Mouse (Mus musculus): Measurements from ENCODE around the gene Ndufb4.

Ndufb4 gene

DNA sequence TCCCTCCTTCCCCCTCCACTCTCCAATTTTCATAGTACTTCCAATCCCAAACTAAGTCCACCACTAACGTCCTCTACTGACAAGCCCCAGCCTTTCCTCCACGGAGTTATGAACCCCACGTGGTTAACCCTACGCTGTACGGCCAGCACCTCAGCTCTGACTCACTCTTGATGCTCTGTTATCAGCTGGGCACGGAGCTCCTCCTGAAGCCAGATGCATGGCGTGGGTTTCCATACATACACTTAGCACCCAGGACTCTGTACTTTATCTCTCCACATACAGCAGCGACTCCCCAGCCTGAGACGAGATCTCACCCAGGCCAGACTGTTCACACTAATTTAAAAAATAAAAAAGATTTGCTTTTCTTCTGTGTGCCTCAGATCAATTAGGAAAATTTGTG lies 19.7 kb downstream of the Ndufb4 start:
- DNase-seq, result no peak

DNA sequence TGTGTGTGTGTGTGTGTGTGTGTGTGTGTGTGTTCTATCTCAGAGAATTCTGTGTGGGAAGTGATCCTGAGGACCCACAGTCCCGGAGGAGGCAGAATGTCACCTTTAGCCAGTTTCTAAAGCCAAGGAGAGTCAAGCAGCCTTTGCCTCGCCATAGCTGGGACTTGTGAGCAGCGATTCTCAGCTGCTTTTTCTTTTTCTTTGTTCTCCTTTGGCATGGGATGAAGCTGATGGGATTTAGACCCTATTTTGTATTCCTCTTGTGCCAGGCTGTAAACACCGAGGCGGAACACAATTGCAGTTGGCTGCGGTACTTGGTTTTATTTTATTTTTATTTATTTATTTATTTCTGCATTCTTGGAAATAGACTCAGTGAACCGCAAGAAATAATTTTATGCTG lies 25.2 kb downstream of the Ndufb4 start:
- DNase-seq, result no peak

DNA sequence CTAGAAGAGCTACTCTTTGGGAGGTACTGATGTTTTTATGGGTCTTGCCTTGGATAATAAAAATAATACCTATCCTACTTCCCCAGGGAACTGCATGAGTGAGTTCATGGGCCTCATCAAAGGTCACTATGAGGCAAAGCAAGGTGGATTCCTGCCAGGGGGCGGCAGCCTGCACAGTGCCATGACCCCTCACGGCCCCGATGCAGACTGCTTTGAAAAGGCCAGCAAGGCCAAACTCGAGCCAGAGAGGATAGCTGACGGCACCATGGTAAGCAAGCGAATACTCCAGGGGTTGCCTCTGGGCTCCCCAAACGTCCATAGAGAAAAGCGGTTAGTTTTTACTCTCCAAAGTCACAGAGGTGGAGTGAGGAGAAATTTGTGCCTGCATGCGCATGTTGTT lies 25.9 kb downstream of the Ndufb4 start:
- no peak for DNase-seq

DNA sequence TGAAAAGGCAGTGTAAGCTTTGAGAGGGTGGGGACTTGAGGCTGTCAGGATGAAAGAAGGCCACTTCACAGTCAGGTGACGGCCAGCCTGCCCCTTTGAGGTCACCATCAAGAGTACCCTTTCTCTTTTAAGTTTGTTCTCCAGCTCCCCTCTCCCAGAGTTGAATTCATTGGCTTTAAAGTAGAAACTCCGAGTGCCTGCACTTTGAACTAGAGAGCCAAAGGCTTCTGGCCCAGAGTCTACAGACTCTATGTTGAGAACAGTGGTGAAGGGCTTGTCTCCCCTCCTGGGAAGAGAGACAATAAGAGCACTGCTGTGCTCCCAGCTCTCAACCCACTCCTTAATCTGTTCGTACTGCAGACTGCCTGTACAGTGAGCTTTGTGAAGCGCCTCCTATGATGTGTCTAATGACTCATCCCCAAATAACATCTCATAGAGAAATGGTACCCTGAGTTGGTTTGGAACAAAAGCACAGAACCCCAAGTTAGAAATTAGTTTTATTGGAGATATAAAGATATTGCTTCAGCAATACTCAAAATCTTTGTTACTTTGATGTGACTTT lies 27.8 kb downstream of the Ndufb4 start:
- no peak for DNase-seq

DNA sequence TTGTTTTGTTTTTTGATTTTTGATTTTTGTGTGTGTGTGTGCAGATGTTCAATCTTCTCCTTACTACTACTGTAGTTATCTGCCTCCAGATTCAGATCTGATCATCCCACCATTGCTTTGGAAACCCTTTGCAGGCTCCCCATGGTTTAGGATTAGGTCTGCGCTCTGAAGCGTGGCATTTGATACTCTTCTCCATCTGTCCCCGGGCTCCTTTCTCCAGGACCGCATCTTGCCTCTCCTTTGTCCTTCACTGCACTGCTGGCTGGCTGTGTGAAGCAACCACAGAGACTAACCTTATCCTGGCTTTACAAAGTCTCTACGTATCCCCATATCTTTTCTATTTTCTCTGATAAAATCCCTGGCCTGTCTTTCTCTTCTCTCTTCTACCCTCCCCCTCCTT lies 31.3 kb downstream of the Ndufb4 start:
- DNase-seq, result no peak

DNA sequence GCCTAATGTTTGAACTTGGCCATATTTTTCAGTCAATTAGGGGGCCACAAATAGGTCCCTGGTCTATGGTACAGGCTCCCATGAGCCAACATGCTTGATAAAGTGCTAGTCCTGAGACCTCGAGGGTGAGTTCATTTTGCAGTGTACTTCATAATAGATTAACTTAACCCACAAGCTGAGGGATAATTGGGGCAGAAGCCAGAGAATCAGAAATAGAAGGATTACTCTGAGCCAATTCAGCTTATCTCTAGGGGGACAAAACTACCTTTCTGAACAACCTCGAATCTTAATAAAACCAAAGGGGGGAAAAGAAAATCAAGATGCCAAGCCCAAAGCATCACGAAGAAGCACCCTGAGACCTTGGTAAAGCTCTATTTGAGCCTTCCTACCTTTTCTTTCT lies 31.9 kb downstream of the Ndufb4 start:
- DNase-seq, result no peak

DNA sequence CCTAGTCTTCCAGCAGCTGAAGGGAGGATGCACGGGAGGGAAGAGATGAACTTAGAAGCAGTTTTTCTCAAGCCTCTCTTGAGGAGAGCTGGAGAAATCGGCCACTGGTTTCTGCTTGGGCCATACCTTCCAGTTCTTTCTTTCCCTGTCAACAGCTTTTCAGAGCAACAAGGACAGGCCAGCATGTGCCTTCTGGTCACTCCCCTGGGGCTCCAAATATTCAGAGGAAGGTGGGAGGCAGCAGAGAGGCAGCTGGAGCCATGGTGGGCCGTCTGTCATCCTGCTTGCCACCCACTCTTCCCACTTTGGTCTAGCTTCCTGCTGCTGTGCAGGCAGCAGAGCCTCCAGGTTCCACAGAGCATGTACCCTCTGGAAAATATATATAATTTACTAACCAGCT lies 36.6 kb downstream of the Ndufb4 start:
- DNase-seq, result no peak

DNA sequence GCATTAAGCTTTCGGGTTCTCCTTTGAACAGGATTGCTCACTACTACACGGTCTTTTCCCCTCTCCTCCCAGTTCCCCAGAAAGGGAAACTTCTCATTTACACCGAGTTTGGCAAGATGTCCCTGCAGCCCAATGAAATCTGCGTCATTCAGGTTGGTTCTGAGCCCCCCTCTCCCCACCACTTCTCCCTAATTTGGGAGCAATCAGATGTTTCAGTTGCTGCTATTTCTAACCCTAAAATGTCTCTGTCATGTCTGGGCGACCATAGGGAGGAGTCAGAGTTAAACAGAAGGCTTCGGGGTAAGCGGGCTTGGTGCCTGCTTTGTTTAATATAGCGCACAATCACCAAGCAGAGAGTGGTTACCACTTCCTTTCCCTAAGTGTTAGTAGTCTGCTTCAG lies 38.1 kb downstream of the Ndufb4 start:
- DNase-seq, result no peak

DNA sequence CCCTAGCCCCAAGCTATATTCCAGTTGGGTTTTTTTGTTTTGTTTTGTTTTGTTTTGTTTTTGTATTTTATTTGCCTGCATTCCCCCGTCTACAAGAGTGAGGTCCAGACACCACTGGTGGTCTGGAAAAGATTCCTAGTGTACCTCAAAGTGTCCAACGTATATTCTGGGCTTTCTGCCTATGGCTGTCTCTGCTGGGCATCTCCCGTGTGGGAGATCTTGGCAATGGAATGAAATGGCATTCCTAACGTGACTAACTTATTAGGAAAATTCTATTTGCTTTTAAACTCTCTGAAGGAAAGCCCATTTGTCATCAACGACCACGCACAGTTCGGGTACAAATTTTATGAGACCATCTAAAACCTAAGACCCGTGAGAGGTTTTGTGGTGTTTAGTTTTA lies 38.8 kb downstream of the Ndufb4 start:
- DNase-seq, result no peak

DNA sequence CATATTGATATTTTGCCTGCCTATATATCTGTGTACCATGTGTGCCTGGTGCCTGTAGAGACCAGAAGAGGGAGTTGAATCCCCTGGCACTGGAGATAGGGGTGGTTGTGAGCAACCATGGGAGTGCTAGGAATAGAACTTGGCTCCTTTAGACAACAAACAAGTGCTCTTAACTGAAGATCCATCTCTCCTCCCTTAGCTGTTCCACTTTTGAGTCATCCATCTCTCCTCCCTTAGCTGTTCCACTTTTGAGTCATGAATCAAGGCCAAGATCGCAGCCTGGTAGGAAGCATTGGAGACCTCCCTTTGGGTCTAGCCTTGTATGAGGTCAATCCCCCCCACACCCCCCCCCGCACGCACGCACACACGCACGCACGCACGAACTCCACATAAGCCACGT lies 39.7 kb downstream of the Ndufb4 start:
- no peak for DNase-seq

DNA sequence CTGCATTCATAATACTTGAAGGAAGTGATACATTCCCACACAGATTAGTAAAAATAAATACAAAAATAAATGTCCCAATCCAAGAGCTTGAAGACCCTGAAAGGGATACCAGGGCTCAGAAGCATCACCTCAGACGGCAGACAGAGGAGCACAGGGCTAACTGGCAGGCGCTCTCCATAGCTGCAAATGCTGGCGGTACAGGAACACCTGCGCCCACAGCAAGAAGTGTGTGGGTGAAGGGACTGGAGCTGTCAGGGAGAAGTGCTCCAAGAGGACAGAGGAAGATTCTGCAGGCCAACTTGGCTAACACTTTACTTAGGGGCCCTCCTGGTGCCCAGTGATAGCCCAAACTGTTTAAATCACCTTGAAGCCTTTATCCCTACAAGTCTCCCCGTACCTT lies 42.2 kb downstream of the Ndufb4 start:
- no peak for DNase-seq

DNA sequence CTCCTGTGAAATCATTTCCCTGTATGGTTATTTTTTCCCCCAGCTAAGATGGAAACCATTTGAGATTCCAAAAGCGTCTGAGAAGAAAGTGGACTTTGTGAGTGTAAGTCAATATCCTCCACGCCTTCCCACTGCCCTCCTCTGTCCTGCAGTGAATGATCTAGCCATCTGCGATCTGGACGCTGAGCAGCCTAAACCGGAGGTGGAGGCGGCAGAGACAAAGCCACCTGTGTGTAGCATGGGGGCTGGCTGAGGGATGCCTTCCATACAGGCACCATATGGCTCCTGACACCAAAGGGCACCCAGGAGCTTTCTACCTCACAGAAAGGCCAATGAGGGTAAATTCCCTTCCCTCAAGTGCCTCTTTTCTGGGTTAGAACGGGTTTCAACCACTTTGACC lies 43.2 kb downstream of the Ndufb4 start:
- DNase-seq, result no peak

DNA sequence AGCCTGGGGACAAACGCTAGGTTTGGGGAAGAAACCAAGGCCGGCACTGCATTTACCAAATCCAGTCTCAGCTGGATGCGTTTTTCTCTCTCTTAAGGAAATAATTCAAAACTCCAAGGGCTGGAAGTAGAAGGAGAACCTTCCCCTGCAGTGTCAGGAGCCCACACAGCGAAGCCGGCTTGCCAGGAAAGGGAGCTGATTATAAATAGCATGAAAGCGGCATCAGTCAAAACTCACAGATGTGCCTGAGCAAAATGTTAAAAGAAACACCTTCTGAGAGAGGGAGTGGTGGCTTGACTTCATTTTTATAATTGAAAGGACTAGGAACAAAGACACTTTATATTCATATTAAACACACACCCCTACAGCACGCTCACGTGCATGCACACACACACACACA lies 43.9 kb downstream of the Ndufb4 start:
- DNase-seq, result no peak

DNA sequence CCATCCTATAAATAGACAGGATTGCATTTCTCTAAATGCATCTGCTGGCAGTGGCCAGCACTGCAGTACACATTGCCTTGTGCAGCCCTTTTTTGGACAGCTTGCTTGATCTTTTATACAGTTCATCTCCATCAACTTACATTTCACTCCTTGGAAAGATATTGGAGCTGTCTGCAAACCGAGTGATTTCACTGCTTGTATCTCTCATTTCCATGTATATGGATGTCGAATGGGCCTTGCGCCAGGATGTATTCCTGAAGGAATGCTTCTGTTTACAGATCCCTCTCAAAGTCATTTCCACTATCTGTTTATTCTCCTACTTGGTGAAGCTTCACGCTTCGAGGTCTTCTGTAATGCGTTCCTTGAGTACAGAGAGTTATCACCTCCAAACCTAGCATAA lies 50.0 kb downstream of the Ndufb4 start:
- DNase-seq, result no peak

DNA sequence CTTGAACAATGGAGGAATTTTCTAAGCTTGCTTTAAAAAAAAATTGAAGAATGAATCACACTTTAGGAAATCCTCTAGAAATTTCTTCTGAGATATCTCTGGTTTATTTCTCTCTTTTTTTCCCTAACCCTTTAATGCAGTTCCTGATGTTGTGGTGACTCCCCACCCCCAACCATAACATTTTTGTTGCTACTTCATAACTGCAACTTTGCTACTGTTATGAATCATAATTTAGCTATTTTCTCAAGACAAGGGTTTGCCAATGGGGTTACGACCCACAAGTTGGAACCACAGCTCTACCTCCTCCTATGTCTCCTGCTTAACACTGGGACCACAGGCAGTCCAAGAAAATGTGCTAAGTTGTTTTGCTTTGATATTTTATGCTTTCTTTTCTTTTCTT lies 50.8 kb downstream of the Ndufb4 start:
- DNase-seq, result no peak

DNA sequence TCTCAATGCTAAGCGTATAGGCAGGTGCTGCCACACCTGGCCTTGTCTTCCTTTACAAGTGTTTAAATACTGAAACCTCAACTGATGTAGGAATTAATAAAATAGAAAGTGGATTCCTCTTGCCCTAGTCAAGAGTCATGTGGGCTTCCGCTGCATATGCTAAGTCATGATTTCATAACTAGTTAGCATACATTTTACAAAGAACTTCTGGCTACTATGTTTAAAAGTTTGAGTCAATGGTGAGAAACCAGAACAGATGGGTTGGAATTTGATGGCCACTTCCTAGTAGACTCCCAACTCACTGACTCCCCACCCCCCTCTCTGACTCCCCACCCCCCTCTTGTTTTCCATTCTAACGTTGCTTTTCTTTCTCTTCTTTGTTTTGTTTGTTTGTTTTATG lies 54.9 kb downstream of the Ndufb4 start:
- DNase-seq, result no peak

DNA sequence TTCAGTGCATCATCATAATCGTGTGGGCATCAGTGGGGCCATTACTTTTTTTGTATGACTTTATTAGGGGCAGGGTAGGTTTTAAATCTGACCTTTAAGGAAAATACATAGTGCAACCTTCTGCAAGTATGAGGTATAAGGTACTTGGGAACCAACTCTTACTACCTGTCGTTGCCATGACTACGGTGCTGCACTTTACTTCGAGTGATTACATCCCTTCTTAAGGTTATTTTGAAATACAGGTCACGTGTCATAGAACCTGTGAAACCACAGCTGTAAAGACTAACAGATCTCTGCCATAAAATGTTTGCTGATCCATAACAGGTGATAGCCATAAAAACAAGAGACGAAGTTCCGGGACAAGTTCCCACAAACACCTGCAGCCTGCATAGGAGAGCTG lies 55.8 kb downstream of the Ndufb4 start:
- no peak for DNase-seq

DNA sequence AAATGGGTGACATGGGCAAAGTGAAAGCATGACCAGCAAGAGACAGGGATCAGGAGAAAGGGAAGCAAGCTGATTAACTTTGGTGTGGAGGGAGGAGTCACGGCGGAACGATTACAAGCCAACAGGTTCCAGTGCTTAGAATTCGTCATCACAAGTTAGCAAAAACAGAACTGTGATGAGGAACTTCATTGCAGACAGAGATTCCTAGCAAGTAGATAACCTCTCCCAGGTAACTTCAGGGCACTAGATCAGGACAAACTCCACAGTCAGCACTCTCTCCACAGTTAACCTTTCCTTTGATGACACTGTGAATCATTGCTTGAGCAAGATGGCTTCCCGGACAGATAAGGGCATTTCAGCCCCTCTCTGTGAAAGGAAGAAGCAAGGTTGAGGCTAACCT lies 56.8 kb downstream of the Ndufb4 start:
- DNase-seq, result no peak
